Mouse (Mus musculus) heart, embryonic 10.5 days (tissue): Measurements from ENCODE around the gene Gsta4. TPM values are rescaled to one million over a fixed set of nuclear protein-coding genes. Genes with fewer than 3 reads are reported as not detected.
"Not testable (repeated sequence)": the region's sequence is repeated elsewhere in the genome, so short reads cannot be mapped to it uniquely, and the experiment has no call there.

Experiments used
- DNase-seq: peaks from one replicate; pipeline ENCODE4 v3.0.0-alpha.2; 2017; ENCODE audit warnings: low spot score
- H3K27ac ChIP-seq: fragments of 300-500 bp; sonication (generic); 2 replicates; pipeline ENCODE4 v1.5.1; 2016; ENCODE audit warnings: mild to moderate bottlenecking
- H3K27me3 ChIP-seq: fragments of 300-500 bp; sonication (generic); 2 replicates; pipeline ENCODE4 v1.6.1; 2016; ENCODE audit warnings: mild to moderate bottlenecking; ENCODE audit not compliant: poor library complexity, insufficient read depth, severe bottlenecking
- H3K36me3 ChIP-seq: fragments of 300-500 bp; sonication (generic); 2 replicates; pipeline ENCODE4 v1.6.1; 2016; ENCODE audit warnings: mild to moderate bottlenecking, moderate library complexity
- H3K4me1 ChIP-seq: fragments of 300-500 bp; sonication (generic); 2 replicates; pipeline ENCODE4 v1.6.1; 2016; ENCODE audit warnings: mild to moderate bottlenecking
- H3K4me3 ChIP-seq: fragments of 300-500 bp; sonication (generic); 2 replicates; pipeline ENCODE4 v1.5.1; 2016; ENCODE audit warnings: mild to moderate bottlenecking, moderate library complexity
- H3K9me3 ChIP-seq: fragments of 300-500 bp; sonication (generic); 2 replicates; pipeline ENCODE4 v1.6.1; 2016; ENCODE audit warnings: mild to moderate bottlenecking, moderate library complexity
- WGBS: fragments of 180-500 bp; shearing (Covaris S2); methylation state at CpG from one replicate; pipeline ENCODE4 v1.1.7; 2016; 5-methylcytosine and 5-hydroxymethylcytosine counted together
- polyA plus RNA-seq: library from polyadenylated mRNA; unstranded; fragments of >200 nt; fragmentation: Nextera tagmentation; extraction: Ambion mirVana; gene quantifications from 2 replicates; pipeline ENCODE4 v1.2.1, GENCODE M21; 2016

Gene Gsta4
- polyA plus RNA-seq, result 81.1 and 88.3 TPM in 2 replicates

DNA sequence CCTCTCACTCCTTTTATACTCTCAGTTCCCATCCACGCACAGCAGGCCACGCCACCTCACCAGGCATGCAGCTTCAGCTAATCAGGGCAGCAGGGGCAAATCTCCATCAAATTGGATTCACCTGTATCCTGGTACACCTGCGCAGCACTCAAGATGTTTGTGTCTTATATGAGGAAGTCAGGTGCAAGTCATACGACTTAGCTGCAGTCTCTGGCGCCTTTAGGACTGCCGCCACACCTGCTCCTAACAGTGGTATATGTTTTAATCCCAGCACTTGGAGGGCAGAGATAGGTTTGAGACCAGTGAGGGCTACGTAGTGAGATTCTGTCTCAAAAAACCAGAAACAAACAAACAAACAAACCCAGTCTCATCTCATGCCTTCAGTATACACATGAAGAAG is at the start of gene Gsta4:
Gsta4 (plus strand) TSS at position 301 of the 400 bp plus-strand sequence.
- not testable (repeated sequence) for H3K36me3 ChIP-seq, DNase-seq, H3K4me1 ChIP-seq, H3K27me3 ChIP-seq, H3K27ac ChIP-seq, H3K9me3 ChIP-seq, H3K4me3 ChIP-seq
- WGBS, result 85% methylated on average over 4 of the region's 7 CpGs

DNA sequence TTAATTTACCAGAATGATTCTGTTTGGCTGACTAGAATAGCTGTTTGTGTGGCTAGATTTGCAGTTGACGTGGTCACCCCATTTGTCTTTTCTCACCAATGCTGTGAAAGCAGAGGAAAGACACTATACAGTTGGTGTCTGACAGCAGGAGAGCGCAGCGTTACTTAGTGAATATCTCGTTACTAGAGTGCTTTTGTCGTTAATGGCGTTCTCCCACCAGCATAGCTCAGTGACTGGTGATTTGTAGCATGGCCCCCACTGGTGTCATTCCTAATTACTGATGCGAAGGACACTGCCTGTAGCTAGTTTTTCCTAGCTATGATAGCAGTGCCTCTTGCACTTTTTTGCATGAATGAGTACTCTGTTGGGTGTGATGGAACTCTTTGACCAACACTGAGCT is 46.9 kb upstream of the Gsta4 start:
- H3K36me3 ChIP-seq, result peaks cover 64% of the 10 kb centered on the region
- 61% methylated on average over 7 of the region's 7 CpGs for WGBS

DNA sequence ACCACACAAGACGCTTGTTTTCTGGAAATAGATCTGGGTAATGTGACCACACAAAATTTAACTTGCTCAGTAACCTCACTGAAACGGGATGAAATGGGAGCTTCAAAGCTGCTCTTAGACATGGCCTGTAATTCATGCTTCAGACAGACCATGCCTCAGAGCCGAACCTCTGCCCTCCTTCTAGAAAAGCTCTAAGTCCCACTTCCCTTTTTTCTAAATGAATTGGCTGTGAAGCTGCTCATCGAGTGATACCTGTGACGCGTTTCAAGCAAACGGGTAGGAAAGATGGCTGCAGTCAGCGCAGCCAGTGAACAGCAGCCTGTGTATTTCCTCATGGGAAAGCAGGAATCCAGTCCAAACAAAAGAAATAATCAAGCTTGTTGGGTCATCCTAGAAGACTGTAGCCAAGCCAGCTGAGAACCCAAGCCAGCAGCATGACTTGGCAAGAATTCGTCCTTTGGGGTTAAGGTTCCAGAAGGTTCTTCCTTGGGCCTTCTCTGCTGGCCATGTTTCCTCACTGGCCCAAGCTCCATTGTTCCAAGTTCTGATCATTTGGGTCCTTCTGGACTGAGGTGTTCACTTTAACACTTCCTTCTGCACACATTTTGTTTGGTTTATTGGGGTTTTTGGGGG is 44.4 kb upstream of the Gsta4 start:
- Histone ChIP-seq H3K4me3 (no peak overlapping the region), H3K36me3 (peaks cover 64% of the 10 kb centered on the region)

More for the DNA sequence above, 46.9 kb upstream of the Gsta4 start:
- no peaks in the 10 kb centered on the region for H3K27me3 ChIP-seq
- no peaks in the 10 kb centered on the region for H3K9me3 ChIP-seq
- peaks cover 14% of the 10 kb centered on the region; the same call in 1 of the 2 replicates for H3K4me1 ChIP-seq
- DNase-seq, result no peak
- no peak overlapping the region for H3K4me3 ChIP-seq
- no peak overlapping the region for H3K27ac ChIP-seq

DNA sequence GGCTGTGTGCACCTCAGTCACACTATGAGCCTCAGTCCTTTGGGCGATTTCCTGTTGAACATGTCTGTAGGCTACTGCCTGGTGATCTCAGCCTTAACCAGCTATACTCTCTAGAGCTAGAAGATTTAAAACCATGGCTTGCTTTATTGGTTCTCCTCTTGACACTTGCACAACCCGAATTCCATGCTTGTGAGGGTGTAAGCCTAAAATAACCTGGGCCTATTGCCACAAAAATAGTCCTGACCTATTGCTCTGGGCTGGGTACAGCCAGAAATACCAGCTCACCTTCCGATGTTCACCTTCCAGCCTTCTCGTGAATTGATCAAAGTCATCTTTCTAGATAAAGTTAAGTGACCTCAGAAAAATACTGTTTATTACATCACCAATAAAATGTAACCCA is 43.1 kb upstream of the Gsta4 start:
- no peak for DNase-seq
- Histone ChIP-seq H3K27me3 (no peaks in the 10 kb centered on the region), H3K4me1 (peaks cover 18% of the 10 kb centered on the region; the same call in 1 of the 2 replicates), H3K36me3 (peaks cover 65% of the 10 kb centered on the region), H3K9me3 (0 out of 2 replicates have a peak, but pooled peaks cover 5% of the 10 kb centered on the region), H3K4me3 (no peak overlapping the region), H3K27ac (peak overlapping the region; percentile 76)
- WGBS, result 56% methylated on average over 4 of the region's 4 CpGs

More for the DNA sequence above, 44.4 kb upstream of the Gsta4 start:
- no peak for DNase-seq
- peaks cover 14% of the 10 kb centered on the region; the same call in 1 of the 2 replicates for H3K4me1 ChIP-seq
- 85% methylated on average over 9 of the region's 9 CpGs for WGBS
- no peak overlapping the region for H3K27ac ChIP-seq
- 0 out of 2 replicates have a peak, but pooled peaks cover 5% of the 10 kb centered on the region for H3K9me3 ChIP-seq
- H3K27me3 ChIP-seq, result no peaks in the 10 kb centered on the region

DNA sequence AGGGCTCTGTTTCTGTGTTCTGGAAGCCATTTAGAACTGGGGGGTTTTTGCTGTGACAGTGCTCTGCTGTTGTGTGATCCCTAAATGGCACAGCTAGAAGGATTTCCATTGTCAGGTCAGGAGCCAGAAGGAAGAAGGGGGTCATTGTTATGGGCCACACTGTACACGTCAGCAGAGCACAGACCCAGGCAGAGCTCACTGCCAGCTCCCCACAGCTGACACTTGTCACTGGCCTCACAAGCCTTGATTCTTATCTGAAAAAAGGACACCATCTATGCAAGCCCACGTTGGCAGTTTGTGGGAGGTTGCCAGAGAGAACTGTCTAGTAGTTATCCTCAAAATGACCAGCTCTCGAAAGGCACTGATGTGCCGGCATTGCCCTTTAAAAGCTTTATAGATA is 36.5 kb upstream of the Gsta4 start:
- Histone ChIP-seq H3K36me3 (peaks cover 43% of the 10 kb centered on the region), H3K27me3 (no peaks in the 10 kb centered on the region), H3K9me3 (0 out of 2 replicates have a peak, but pooled peaks cover 5% of the 10 kb centered on the region), H3K4me3 (no peak overlapping the region), H3K4me1 (peaks cover 18% of the 10 kb centered on the region), H3K27ac (no peak overlapping the region)
- 60% methylated on average over 4 of the region's 4 CpGs for WGBS
- no peak for DNase-seq

DNA sequence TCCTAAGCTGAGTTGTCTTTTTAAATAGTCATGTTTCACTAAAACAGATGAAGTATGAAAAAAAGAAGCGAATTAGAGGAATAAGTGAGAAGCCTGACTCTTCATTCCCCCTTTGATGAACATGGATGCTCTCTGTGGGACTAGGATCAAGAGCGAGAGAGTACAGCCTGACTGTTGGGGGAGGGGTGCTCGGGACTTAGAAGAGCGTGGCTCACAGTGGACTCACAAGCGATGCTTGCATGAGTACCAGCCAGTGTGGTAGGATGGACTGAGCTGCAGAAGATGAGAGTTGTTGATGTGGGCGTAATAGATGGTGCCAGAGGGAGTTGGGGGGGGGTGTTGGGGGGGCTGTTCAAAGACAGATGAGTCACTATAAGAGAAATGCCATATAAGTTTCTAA is 35.9 kb upstream of the Gsta4 start:
- H3K9me3 ChIP-seq, result 0 out of 2 replicates have a peak, but pooled peaks cover 5% of the 10 kb centered on the region
- no peak for DNase-seq
- H3K27ac ChIP-seq, result no peak overlapping the region
- peaks cover 18% of the 10 kb centered on the region for H3K4me1 ChIP-seq
- H3K36me3 ChIP-seq, result peaks cover 43% of the 10 kb centered on the region
- no peaks in the 10 kb centered on the region for H3K27me3 ChIP-seq
- WGBS, result 75% methylated on average over 6 of the region's 6 CpGs
- no peak overlapping the region for H3K4me3 ChIP-seq

DNA sequence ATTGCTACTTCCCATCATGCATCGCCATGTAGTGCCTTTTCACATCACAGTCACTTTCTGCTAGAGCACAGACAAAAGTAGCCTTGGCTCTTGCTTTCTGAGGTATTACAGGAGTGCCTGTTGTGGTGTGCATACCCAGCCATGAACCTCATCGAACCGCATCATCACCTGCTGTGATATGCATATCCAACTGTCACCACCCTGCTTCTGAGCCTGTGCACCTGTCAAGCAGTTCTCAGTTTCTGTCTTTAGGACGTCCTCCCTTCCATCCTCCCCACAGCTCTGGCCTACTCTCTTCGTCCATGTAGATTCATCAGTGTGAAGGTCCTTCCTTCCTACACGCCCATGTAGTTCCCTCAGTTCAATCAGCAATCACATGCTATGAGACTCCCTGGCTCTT is 34.4 kb upstream of the Gsta4 start:
- no peak for DNase-seq
- H3K4me1 ChIP-seq, result peaks cover 18% of the 10 kb centered on the region
- H3K27me3 ChIP-seq, result no peaks in the 10 kb centered on the region
- 79% methylated on average over 6 of the region's 6 CpGs for WGBS
- no peaks in the 10 kb centered on the region for H3K9me3 ChIP-seq
- H3K27ac ChIP-seq, result no peak overlapping the region
- H3K36me3 ChIP-seq, result peaks cover 37% of the 10 kb centered on the region
- no peak overlapping the region for H3K4me3 ChIP-seq

DNA sequence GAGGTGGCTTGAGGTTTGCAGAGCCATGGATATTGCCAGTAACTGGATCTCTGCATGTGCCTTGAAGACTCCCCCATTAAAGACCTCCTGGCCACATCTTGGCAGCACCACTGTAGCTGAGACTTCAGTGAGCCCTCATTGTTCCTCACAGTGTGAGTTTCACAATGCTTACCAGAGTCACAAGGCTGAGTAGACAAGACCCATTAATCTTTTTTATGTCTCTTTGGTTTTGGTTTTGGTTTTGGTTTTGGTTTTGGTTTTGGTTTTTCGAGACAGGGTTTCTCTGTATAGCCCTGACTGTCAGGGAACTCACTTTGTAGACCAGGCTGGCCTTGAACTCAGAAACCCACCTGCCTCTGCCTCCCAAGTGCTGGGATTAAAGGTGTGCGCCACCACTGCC is 32.8 kb upstream of the Gsta4 start:
- WGBS, result 87% methylated on average over 2 of the region's 2 CpGs
- DNase-seq, H3K27ac ChIP-seq, H3K4me3 ChIP-seq, H3K27me3 ChIP-seq, H3K9me3 ChIP-seq: not testable (repeated sequence)
- Histone ChIP-seq H3K4me1 (peaks cover 14% of the 10 kb centered on the region), H3K36me3 (peaks cover 35% of the 10 kb centered on the region)

DNA sequence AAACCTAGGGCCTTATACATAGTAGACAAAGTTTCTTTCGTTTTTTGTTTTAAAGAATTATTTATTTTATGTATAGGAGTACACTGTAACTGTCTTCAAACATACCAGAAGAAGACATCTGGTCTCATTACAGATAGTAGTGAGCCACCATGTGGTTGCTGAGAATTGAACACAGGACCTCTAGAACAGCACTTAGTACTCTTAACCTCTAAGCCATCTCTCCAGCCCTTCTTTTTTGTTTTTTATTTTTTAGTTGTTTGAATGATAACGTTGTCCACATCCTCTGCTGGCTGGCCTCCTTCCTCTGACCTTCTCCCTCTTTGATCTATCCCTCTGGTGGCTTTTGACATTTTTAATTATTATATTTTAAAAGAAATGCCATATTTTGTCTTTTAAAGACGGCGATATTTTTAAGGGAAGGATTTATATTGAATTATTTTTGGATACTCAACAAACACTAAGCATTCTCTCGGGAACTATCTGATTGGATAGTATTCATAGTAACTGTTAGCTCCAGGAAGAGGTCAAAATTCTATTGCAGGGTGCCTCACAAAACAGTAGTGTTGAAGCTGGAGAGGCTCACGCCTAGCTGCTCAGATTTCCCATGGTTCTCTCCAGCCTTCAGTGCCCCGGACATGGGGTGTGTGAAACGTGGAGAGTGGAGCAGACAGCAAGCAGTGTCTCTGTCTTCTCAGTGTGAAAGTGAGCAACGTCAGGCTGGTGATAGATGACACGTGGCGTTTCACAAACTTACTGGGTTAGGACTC is 28.2 kb upstream of the Gsta4 start:
- H3K4me1 ChIP-seq, result no peaks in the 10 kb centered on the region
- DNase-seq, result no peak
- 73% methylated on average over 11 of the region's 11 CpGs for WGBS
- H3K27ac ChIP-seq, result no peak overlapping the region
- no peak overlapping the region for H3K4me3 ChIP-seq
- no peaks in the 10 kb centered on the region for H3K27me3 ChIP-seq
- H3K36me3 ChIP-seq, result peaks cover 61% of the 10 kb centered on the region
- no peaks in the 10 kb centered on the region for H3K9me3 ChIP-seq

DNA sequence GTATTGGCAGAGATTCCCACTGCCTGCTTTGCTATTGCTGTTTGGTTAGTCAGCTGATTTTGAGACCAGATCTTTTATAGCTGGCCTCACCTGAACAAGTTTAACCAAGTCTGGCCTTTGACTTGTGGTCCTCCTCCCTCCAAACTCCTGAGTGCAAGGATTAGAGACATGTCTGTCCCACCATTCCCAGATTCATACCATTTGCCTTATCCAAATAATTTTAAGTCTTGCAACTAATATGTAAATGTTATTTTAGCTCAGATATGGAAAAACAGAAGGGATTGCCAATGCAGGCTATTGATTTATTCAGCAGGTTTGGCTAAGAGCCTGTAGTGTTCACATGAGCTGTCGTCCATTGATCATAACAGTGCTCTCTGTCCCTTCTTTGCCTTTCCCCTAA is 25.4 kb upstream of the Gsta4 start:
- Histone ChIP-seq H3K4me3 (no peak overlapping the region), H3K36me3 (peaks cover 79% of the 10 kb centered on the region), H3K9me3 (no peaks in the 10 kb centered on the region), H3K4me1 (peaks cover 4% of the 10 kb centered on the region), H3K27ac (no peak overlapping the region), H3K27me3 (no peaks in the 10 kb centered on the region)
- WGBS, result 93% methylated on average over 1 of the region's 1 CpGs
- DNase-seq, result no peak

DNA sequence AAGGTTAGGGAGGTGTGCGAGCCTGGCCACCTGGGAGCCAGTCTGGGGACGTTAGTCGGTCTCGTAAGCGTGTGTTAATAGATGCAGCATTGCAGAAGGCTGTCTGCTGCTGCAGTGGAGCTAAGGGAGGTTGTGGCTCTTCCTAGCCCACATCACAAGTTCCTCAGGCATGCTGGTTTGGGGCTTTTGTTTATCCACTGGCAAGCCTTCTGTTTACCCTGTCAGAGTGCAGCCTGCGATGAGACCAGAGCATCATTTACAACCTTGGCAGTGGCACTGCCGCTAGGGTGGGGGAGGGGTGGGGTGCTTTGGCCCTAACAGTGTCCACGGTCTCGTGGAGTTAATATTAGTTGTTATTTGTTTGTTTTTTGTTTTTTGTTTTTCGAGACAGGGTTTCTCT is 19.3 kb upstream of the Gsta4 start:
- H3K4me1 ChIP-seq, result peaks cover 24% of the 10 kb centered on the region
- H3K9me3 ChIP-seq, result no peaks in the 10 kb centered on the region
- peaks cover 72% of the 10 kb centered on the region for H3K36me3 ChIP-seq
- no peak for DNase-seq
- no peaks in the 10 kb centered on the region for H3K27me3 ChIP-seq
- H3K4me3 ChIP-seq, result no peak overlapping the region
- H3K27ac ChIP-seq, result no peak overlapping the region
- 73% methylated on average over 10 of the region's 10 CpGs for WGBS

DNA sequence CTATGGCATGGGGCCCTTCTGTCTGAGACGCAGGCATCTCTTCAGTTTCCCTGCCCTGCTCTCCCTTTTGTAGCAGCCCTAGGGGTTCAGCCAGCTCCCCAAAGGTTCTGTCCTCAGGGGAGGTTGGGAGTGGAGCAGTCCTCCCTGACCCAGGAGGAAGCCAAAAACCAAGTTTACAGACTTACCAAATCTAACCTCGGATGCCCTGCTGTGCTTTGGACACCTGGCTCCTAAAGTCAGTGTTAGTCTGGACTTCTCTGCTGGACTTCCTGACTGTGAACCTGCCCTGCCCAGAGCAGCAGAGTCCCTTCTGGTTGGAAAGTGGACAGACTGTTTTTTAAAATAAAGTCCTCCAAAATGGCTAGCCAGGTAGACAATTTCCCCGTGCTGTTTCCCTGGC is 17.8 kb upstream of the Gsta4 start:
- H3K27ac ChIP-seq, result no peak overlapping the region
- H3K27me3 ChIP-seq, result no peaks in the 10 kb centered on the region
- no peak overlapping the region for H3K4me3 ChIP-seq
- peaks cover 24% of the 10 kb centered on the region for H3K4me1 ChIP-seq
- DNase-seq, result no peak
- H3K9me3 ChIP-seq, result no peaks in the 10 kb centered on the region
- peaks cover 70% of the 10 kb centered on the region for H3K36me3 ChIP-seq
- WGBS, result 91% methylated on average over 3 of the region's 3 CpGs

DNA sequence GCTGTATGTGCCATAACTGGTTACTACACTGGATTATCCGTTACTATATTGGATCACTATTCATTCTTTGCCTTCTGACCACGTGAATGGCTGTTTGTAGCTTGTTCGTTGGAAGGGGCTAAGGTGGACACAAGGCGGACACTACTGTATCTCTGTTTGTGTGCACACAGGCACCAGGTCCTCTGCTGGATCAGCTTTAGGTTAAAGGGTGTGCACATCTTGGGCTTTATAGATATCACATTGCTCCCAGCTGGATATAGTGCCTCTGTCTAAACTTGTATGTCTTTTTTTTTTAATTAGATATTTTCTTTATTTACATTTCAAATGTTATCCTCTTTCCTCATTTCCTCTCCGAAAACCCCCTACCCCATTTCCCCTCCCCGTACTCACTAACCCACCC is 17.1 kb upstream of the Gsta4 start:
- peaks cover 24% of the 10 kb centered on the region for H3K4me1 ChIP-seq
- no peak for DNase-seq
- 86% methylated on average over 6 of the region's 6 CpGs for WGBS
- no peaks in the 10 kb centered on the region for H3K27me3 ChIP-seq
- no peak overlapping the region for H3K4me3 ChIP-seq
- H3K36me3 ChIP-seq, result peaks cover 65% of the 10 kb centered on the region
- H3K27ac ChIP-seq, result peak overlapping the region; percentile 56; the same call in 1 of the 2 replicates
- H3K9me3 ChIP-seq, result no peaks in the 10 kb centered on the region
